Mouse (Mus musculus) heart, adult 11 months (tissue): Measurements from ENCODE around the gene Slc34a2.

Source experiments
- DNase-seq: peaks from one replicate; pipeline ENCODE4 v3.0.0; 2022

Gene Slc34a2

GRCm38 (mm10) chr5:53037781-53038180 lies at the start of gene Slc34a2:
Slc34a2 (plus strand) TSS chr5:53038081.
- no peak for DNase-seq

GRCm38 (mm10) chr5:52990687-52991341 lies 47.1 kb upstream of the Slc34a2 start:
- DNase-seq = no peak

- no peak for DNase-seq
These were observed 45.5 kb upstream of the Slc34a2 start for GRCm38 (mm10) chr5:52992210-52992897.

GRCm38 (mm10) chr5:52993490-52994282 lies 44.2 kb upstream of the Slc34a2 start:
- DNase-seq = peak; percentile 65

- DNase-seq = no peak
These were observed 42.4 kb upstream of the Slc34a2 start for GRCm38 (mm10) chr5:52995461-52995860.

- DNase-seq = no peak
These were observed 41.7 kb upstream of the Slc34a2 start for GRCm38 (mm10) chr5:52996145-52996544.

- no peak for DNase-seq
These were observed 41.3 kb upstream of the Slc34a2 start for GRCm38 (mm10) chr5:52996601-52997000.

GRCm38 (mm10) chr5:52997032-52997431 lies 40.8 kb upstream of the Slc34a2 start:
- no peak for DNase-seq

GRCm38 (mm10) chr5:52998097-52998760 lies 39.7 kb upstream of the Slc34a2 start:
- DNase-seq = no peak

GRCm38 (mm10) chr5:53000169-53000872 lies 37.6 kb upstream of the Slc34a2 start:
- DNase-seq = no peak

- DNase-seq = no peak
These were observed 35.2 kb upstream of the Slc34a2 start for GRCm38 (mm10) chr5:53002599-53003203.

- DNase-seq = no peak
These were observed 34.4 kb upstream of the Slc34a2 start for GRCm38 (mm10) chr5:53003495-53003894.

- DNase-seq = peak; percentile 61
These were observed 33.9 kb upstream of the Slc34a2 start for GRCm38 (mm10) chr5:53003981-53004380.

GRCm38 (mm10) chr5:53009027-53009769 lies 28.7 kb upstream of the Slc34a2 start:
- DNase-seq = no peak

GRCm38 (mm10) chr5:53009770-53010133 lies 28.1 kb upstream of the Slc34a2 start:
- DNase-seq = no peak

- no peak for DNase-seq
These were observed 26.6 kb upstream of the Slc34a2 start for GRCm38 (mm10) chr5:53011327-53011726.

GRCm38 (mm10) chr5:53016606-53017005 lies 21.3 kb upstream of the Slc34a2 start:
- DNase-seq = no peak

- no peak for DNase-seq
These were observed 19.6 kb upstream of the Slc34a2 start for GRCm38 (mm10) chr5:53018316-53018715.

GRCm38 (mm10) chr5:53023432-53023831 lies 14.4 kb upstream of the Slc34a2 start:
- DNase-seq = no peak

- DNase-seq = no peak
These were observed 14.0 kb upstream of the Slc34a2 start for GRCm38 (mm10) chr5:53023901-53024300.

GRCm38 (mm10) chr5:53025276-53025973 lies 12.5 kb upstream of the Slc34a2 start:
- DNase-seq = peak; percentile 90
